Mouse (Mus musculus): ENCODE data around the gene Dhrs3. TPM values are rescaled to one million over a fixed set of nuclear protein-coding genes. Genes with fewer than 3 reads are reported as not detected.

The Dhrs3 gene
- polyA plus RNA-seq, 1 experiment from 2014 or later = 128 TPM

Other genes with a start within 250 kb of the Dhrs3 start
- gene Gm436, start 206.5 kb upstream of the Dhrs3 start, polyA plus RNA-seq (2014; fragmentation: Nextera tagmentation; extraction: Ambion mirVana) = not detected in 2 replicates
- not detected in 2 replicates for gene Gm13178, start 171.4 kb upstream of the Dhrs3 start, polyA plus RNA-seq (2014; fragmentation: Nextera tagmentation; extraction: Ambion mirVana)
- gene Gm438, start 106.2 kb upstream of the Dhrs3 start, polyA plus RNA-seq (2014; fragmentation: Nextera tagmentation; extraction: Ambion mirVana) = not detected in 2 replicates